Mouse (Mus musculus): ENCODE data around the gene Gm21985.

DNA sequence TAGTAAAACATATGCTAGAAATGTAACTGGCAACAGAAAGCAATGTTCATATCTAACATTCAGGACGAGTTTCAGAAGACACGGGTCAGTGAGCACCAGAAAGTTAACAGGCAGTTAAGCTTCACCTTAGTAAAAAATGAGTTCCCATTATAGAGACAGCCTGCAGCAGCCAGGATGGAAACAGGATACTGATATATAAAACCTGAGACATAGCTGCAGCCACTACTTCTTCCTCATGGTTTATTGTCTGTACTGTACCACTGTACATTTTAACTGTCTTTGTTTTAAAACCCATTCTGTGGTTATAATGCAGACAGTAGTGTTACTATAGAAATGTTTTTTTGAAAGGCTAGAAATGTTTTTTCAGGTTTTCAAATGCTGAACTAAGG is 94.7 kb downstream of the Gm21985 start:
- no peak for TF ChIP-seq CTCF (IDR thresholded peaks at IDR 0.05; ENCODE audit: low read depth, low read length)
- TF ChIP-seq POLR2A (IDR thresholded peaks at IDR 0.05; ENCODE audit: extremely low read depth, insufficient read depth, low read length): no peak
